Comparison of ENCODE assay signal across 11 mouse cellular contexts in genomic region chr11:32546483-32546882, GRCm38 (mm10). TPM values are rescaled to one million over a fixed set of nuclear protein-coding genes. Genes with fewer than 3 reads are reported as not detected.
DNase-seq lines count a peak whose midpoint lies in the region; ATAC-seq and TF ChIP-seq lines count a peak whose summit lies in the region.
"Had no signal": no experiment of that assay in that cellular context is flagged by ENCODE, and none has a peak within 500 bp of the region (broad histone marks: within the 10 kb centered on the region; RNA-seq: fewer than 3 reads in every experiment).

No protein-coding gene starts in this region.

- H3K4me1 ChIP-seq in forebrain, postnatal 0 days (ENCODE audit: insufficient read depth): no peaks in the 10 kb centered on the region
- peaks cover 17% of the 10 kb centered on the region for H3K4me1 ChIP-seq in forebrain, embryonic 13.5 days
- H3K4me1 ChIP-seq in liver, embryonic 13.5 days (replicated peaks): peaks cover 62% of the 10 kb centered on the region
- H3K4me1 ChIP-seq in liver, postnatal 0 days (ENCODE audit: insufficient read depth): peaks cover 43% of the 10 kb centered on the region
- peaks cover 17% of the 10 kb centered on the region for H3K4me1 ChIP-seq in intestine, embryonic 15.5 days (replicated peaks)

- peak overlapping the region; percentile 15; the same call in 1 of the 2 replicates for H3K27ac ChIP-seq in forebrain, postnatal 0 days (ENCODE audit: low read depth, low read length)
- no peak overlapping the region for H3K27ac ChIP-seq in forebrain, embryonic 13.5 days
- H3K27ac ChIP-seq in liver, embryonic 13.5 days: peak overlapping the region; percentile 47; the same call in 1 of the 2 replicates
- H3K27ac ChIP-seq in liver, postnatal 0 days (ENCODE audit: low read depth): no peak overlapping the region
- no peak overlapping the region for H3K27ac ChIP-seq in intestine, embryonic 15.5 days

- peak; percentile 86 for ATAC-seq in forebrain, postnatal 0 days
- no peak; the same call in 1 of the 2 replicates for ATAC-seq in forebrain, embryonic 13.5 days
- no peak for ATAC-seq in liver, embryonic 13.5 days (ENCODE audit: low read depth)
- ATAC-seq in liver, postnatal 0 days: no peak
- no peak for ATAC-seq in intestine, embryonic 15.5 days
- ATAC-seq: CD4-positive, CD25-positive, alpha-beta regulatory T cell, adult 4 months had no signal

- no peaks in the 10 kb centered on the region for H3K27me3 ChIP-seq in forebrain, postnatal 0 days (ENCODE audit: insufficient read depth, low read length)
- H3K27me3 ChIP-seq in forebrain, embryonic 13.5 days: no peaks in the 10 kb centered on the region
- no peaks in the 10 kb centered on the region for H3K27me3 ChIP-seq in liver, embryonic 13.5 days
- no peaks in the 10 kb centered on the region for H3K27me3 ChIP-seq in liver, postnatal 0 days (ENCODE audit: insufficient read depth, low read length)
- no peaks in the 10 kb centered on the region for H3K27me3 ChIP-seq in intestine, embryonic 15.5 days (replicated peaks)
- H3K27me3 ChIP-seq: megakaryocyte, embryonic 14.5 days had no signal

- no peak for TF ChIP-seq POLR2A in brain, embryonic 14.5 days (IDR thresholded peaks at IDR 0.05; ENCODE audit: borderline replicate concordance, extremely low read depth, insufficient read depth, insufficient read length, poor library complexity, severe bottlenecking)

- no peak for TF ChIP-seq CTCF in forebrain, postnatal 0 days (IDR thresholded peaks at IDR 0.05; ENCODE audit: low read depth)
- no peak for TF ChIP-seq CTCF in liver, postnatal 0 days (IDR thresholded peaks at IDR 0.05; ENCODE audit: low read depth)
- no peak for TF ChIP-seq CTCF in brain, embryonic 14.5 days (IDR thresholded peaks at IDR 0.05; ENCODE audit: borderline replicate concordance, extremely low read depth, insufficient read depth, insufficient read length)

- H3K9ac ChIP-seq in forebrain, postnatal 0 days: no peak overlapping the region
- H3K9ac ChIP-seq in forebrain, embryonic 13.5 days: no peak overlapping the region
- no peak overlapping the region for H3K9ac ChIP-seq in liver, embryonic 13.5 days
- H3K9ac ChIP-seq in liver, postnatal 0 days (replicated peaks): no peak overlapping the region
- H3K9ac ChIP-seq in intestine, embryonic 15.5 days: no peak overlapping the region

- intact Hi-C loops in heart, postnatal 36 days (cut with DNase I): no loop called here

- DNase-seq in forebrain, postnatal 0 days: peak; percentile 67
- no peak for DNase-seq in liver, embryonic 13.5 days
- no peak for DNase-seq in liver, postnatal 0 days
- DNase-seq in brain, embryonic 14.5 days (ENCODE audit: low read depth): peak; percentile 50
- DNase-seq in heart, postnatal 36 days: peak; percentile 49 to 57
- no peak for DNase-seq in layer of hippocampus, adult 8-10 months (ENCODE audit: low spot score in 2 of 2)
- DNase-seq: layer of hippocampus, postnatal 36 days had no signal

- no peaks in the 10 kb centered on the region for H3K9me3 ChIP-seq in forebrain, postnatal 0 days (ENCODE audit: low read length)
- H3K9me3 ChIP-seq in forebrain, embryonic 13.5 days (replicated peaks): no peaks in the 10 kb centered on the region
- H3K9me3 ChIP-seq in liver, embryonic 13.5 days (replicated peaks): no peaks in the 10 kb centered on the region
- H3K9me3 ChIP-seq in liver, postnatal 0 days (ENCODE audit: low read length): no peaks in the 10 kb centered on the region
- H3K9me3 ChIP-seq in intestine, embryonic 15.5 days: no peaks in the 10 kb centered on the region
- H3K9me3 ChIP-seq: megakaryocyte, embryonic 14.5 days had no signal

- TF ChIP-seq EP300 in liver, postnatal 0 days (IDR thresholded peaks at IDR 0.05; ENCODE audit: low read depth): no peak

- no peak overlapping the region for H3K4me3 ChIP-seq in forebrain, postnatal 0 days (ENCODE audit: low read depth, low read length)
- no peak overlapping the region for H3K4me3 ChIP-seq in forebrain, embryonic 13.5 days
- H3K4me3 ChIP-seq in liver, embryonic 13.5 days (replicated peaks): no peak overlapping the region
- H3K4me3 ChIP-seq in liver, postnatal 0 days (ENCODE audit: low read depth, low read length): no peak overlapping the region
- H3K4me3 ChIP-seq in intestine, embryonic 15.5 days (replicated peaks): no peak overlapping the region
- H3K4me3 ChIP-seq: megakaryocyte, embryonic 14.5 days had no signal

- H3K4me2 ChIP-seq in forebrain, postnatal 0 days (ENCODE audit: low read depth): no peak overlapping the region
- no peak overlapping the region for H3K4me2 ChIP-seq in forebrain, embryonic 13.5 days
- H3K4me2 ChIP-seq in liver, embryonic 13.5 days: no peak overlapping the region
- H3K4me2 ChIP-seq in liver, postnatal 0 days (ENCODE audit: low read depth, low read length): no peak overlapping the region
- H3K4me2 ChIP-seq in intestine, embryonic 15.5 days (replicated peaks): no peak overlapping the region

- H3K36me3 ChIP-seq in forebrain, postnatal 0 days (ENCODE audit: insufficient read depth): no peaks in the 10 kb centered on the region
- H3K36me3 ChIP-seq in forebrain, embryonic 13.5 days (ENCODE audit: poor library complexity, severe bottlenecking): no peaks in the 10 kb centered on the region
- 0 out of 2 replicates have a peak, but pooled peaks cover 11% of the 10 kb centered on the region for H3K36me3 ChIP-seq in liver, embryonic 13.5 days
- H3K36me3 ChIP-seq in liver, postnatal 0 days (replicated peaks; ENCODE audit: insufficient read depth, low read length): peaks cover 6% of the 10 kb centered on the region; the same call in 1 of the 2 replicates
- no peaks in the 10 kb centered on the region for H3K36me3 ChIP-seq in intestine, embryonic 15.5 days

- 39% methylated on average over 5 of the region's 5 CpGs for WGBS in forebrain, postnatal 0 days
- WGBS in forebrain, embryonic 13.5 days: 72% methylated on average over 5 of the region's 5 CpGs
- 84% methylated on average over 5 of the region's 5 CpGs for WGBS in liver, embryonic 13.5 days (ENCODE audit: insufficient replicate concordance)
- 75% methylated on average over 5 of the region's 5 CpGs for WGBS in liver, postnatal 0 days (ENCODE audit: insufficient replicate concordance)
- WGBS in intestine, embryonic 15.5 days: 81% methylated on average over 5 of the region's 5 CpGs

RNA-seq across cellular contexts. Expression of gene Stk10, which starts 13.4 kb away (rescaled TPM):
- 2.0 and 2.3 TPM in 2 replicates for total RNA-seq in forebrain, postnatal 0 days (2014; rRNA removed)
- 0.90 and 0.97 TPM in 2 replicates for polyA plus RNA-seq in forebrain, postnatal 0 days (2015; fragmentation: Nextera tagmentation; extraction: Ambion mirVana)
- polyA plus RNA-seq in forebrain, embryonic 13.5 days (2015; fragmentation: Nextera tagmentation; extraction: Ambion mirVana): 1.3 TPM in 2 replicates
- 3.0 and 4.5 TPM in 2 replicates for polyA plus RNA-seq in liver, embryonic 13.5 days (2015; fragmentation: Nextera tagmentation; extraction: Ambion mirVana)
- polyA plus RNA-seq in liver, postnatal 0 days (2015; fragmentation: Nextera tagmentation; extraction: Ambion mirVana): 2.2 and 2.3 TPM in 2 replicates
- polyA plus RNA-seq in brain, embryonic 14.5 days (2012; rRNA removed): 4.0 and 5.7 TPM in 2 replicates
- 1 to 10 TPM; 8.9 to 9.7 TPM for total RNA-seq in heart, postnatal 36 days (2021)
- 10 to 100 TPM in 2 of 4 experiments, 1 to 10 TPM in 2; 9.3 to 15.3 (median 12.2) TPM for total RNA-seq in layer of hippocampus, adult 8-10 months (2022)
- polyA plus RNA-seq in intestine, embryonic 15.5 days (2015; fragmentation: Nextera tagmentation; extraction: Ambion mirVana): 3.6 and 4.3 TPM in 2 replicates

RNA-seq across cellular contexts. Expression of gene Efcab9, which starts 14.6 kb away (rescaled TPM):
- not detected in 2 replicates for total RNA-seq in forebrain, postnatal 0 days (2014; rRNA removed)
- polyA plus RNA-seq in forebrain, postnatal 0 days (2015; fragmentation: Nextera tagmentation; extraction: Ambion mirVana): 0.22 TPM in 1 of 2 replicates, not detected in the other
- 0.27 and 0.33 TPM in 2 replicates for polyA plus RNA-seq in forebrain, embryonic 13.5 days (2015; fragmentation: Nextera tagmentation; extraction: Ambion mirVana)
- polyA plus RNA-seq in liver, embryonic 13.5 days (2015; fragmentation: Nextera tagmentation; extraction: Ambion mirVana): 0.46 and 0.74 TPM in 2 replicates
- 0.17 and 0.21 TPM in 2 replicates for polyA plus RNA-seq in liver, postnatal 0 days (2015; fragmentation: Nextera tagmentation; extraction: Ambion mirVana)
- polyA plus RNA-seq in brain, embryonic 14.5 days (2012; rRNA removed): not detected in 2 replicates
- total RNA-seq in heart, postnatal 36 days (2021): under 1 TPM in 1 of 2 experiments, not detected in 1; 0.41 TPM
- 1 to 10 TPM in 3 of 4 experiments, under 1 TPM in 1; 0.54 to 2.2 (median 1.5) TPM for total RNA-seq in layer of hippocampus, adult 8-10 months (2022)
- polyA plus RNA-seq in intestine, embryonic 15.5 days (2015; fragmentation: Nextera tagmentation; extraction: Ambion mirVana): 0.35 and 0.64 TPM in 2 replicates

Comparison
In these comparisons a context has a peak if more than half of its experiments do, and no peak if none do; other contexts are left out.
1. H3K27ac ChIP-seq: peak in forebrain, postnatal 0 days (single experiment) and liver, embryonic 13.5 days (single experiment); none in forebrain, embryonic 13.5 days (single experiment), liver, postnatal 0 days (single experiment) and intestine, embryonic 15.5 days (single experiment).
2. DNase-seq: peak in forebrain, postnatal 0 days (single experiment), brain, embryonic 14.5 days (single experiment) and heart, postnatal 36 days (2 of 2); none in liver, embryonic 13.5 days (single experiment), liver, postnatal 0 days (single experiment) and layer of hippocampus, adult 8-10 months (0 of 2).